Mouse (Mus musculus) left cerebral cortex, adult 8-10 months (tissue): ENCODE measurements at regions not wholly inside any gene's neighbourhood (a gene's known extent, or its start where the extent isn't known, plus 50 kb on each side); places are given as distances from the start of the nearest gene placed in this dataset.
A peak's percentile ranks its signal among the peaks of the same experiment; 100 is the strongest.

ENCODE experiments used
- DNase-seq, 2 experiments: peaks; one replicate each; pipeline ENCODE4 v3.0.0; 2022; ENCODE audit warnings: low spot score in 2 of 2

- DNase-seq: no peak
These were observed 1184.4 kb downstream of the Efna5 start for GRCm38 (mm10) chr17:61696717-61697116.

GRCm38 (mm10) chr17:61686325-61686724 is 1194.8 kb downstream of the Efna5 start:
- no peak for DNase-seq

- no peak for DNase-seq
These were observed 1196.6 kb downstream of the Efna5 start for GRCm38 (mm10) chr17:61684524-61684923.

- DNase-seq: no peak
These were observed 1210.5 kb downstream of the Efna5 start for GRCm38 (mm10) chr17:61670651-61671050.

- DNase-seq: peak; percentile 4 to 22
These were observed 1213.7 kb downstream of the Efna5 start for GRCm38 (mm10) chr17:61667428-61667827.

- no peak for DNase-seq
These were observed 1216.2 kb downstream of the Efna5 start for GRCm38 (mm10) chr17:61664926-61665325.

- DNase-seq: no peak
These were observed 1233.5 kb downstream of the Efna5 start for GRCm38 (mm10) chr17:61647576-61647975.

- DNase-seq: no peak
These were observed 1272.8 kb downstream of the Efna5 start for GRCm38 (mm10) chr17:61608286-61608685.

GRCm38 (mm10) chr17:61606729-61607481 is 1274.2 kb downstream of the Efna5 start:
- DNase-seq: no peak

GRCm38 (mm10) chr17:61604246-61604645 is 1276.9 kb downstream of the Efna5 start:
- no peak for DNase-seq

- no peak for DNase-seq
These were observed 1291.9 kb downstream of the Efna5 start for GRCm38 (mm10) chr17:61589255-61589654.

- DNase-seq: no peak
These were observed 1302.2 kb downstream of the Efna5 start for GRCm38 (mm10) chr17:61578895-61579294.

- no peak for DNase-seq
These were observed 1310.2 kb downstream of the Efna5 start for GRCm38 (mm10) chr17:61570933-61571332.
